Mouse (Mus musculus): ENCODE measurements around the gene Clasp1. TPM values are rescaled to one million over a fixed set of nuclear protein-coding genes. Genes with fewer than 3 reads are reported as not detected.

Gene Clasp1
- total RNA-seq (2022): 10 to 100 TPM; 43.2 to 66.6 (median 54.4) TPM

- peak; percentile 93 for DNase-seq
These were observed at the start of gene Clasp1 for GRCm38 (mm10) chr1:118388757-118389453. Gene Clasp1 (plus strand): TSS chr1:118389058.

- DNase-seq: no peak
These were observed 45.0 kb upstream of the Clasp1 start for GRCm38 (mm10) chr1:118343649-118344435.

- DNase-seq: no peak
These were observed 38.9 kb upstream of the Clasp1 start for GRCm38 (mm10) chr1:118349922-118350321.

GRCm38 (mm10) chr1:118359071-118359761 lies 29.6 kb upstream of the Clasp1 start:
- no peak for DNase-seq

- DNase-seq: no peak
These were observed 20.9 kb upstream of the Clasp1 start for GRCm38 (mm10) chr1:118367970-118368369.

- DNase-seq: peak; percentile 20
These were observed 20.0 kb upstream of the Clasp1 start for GRCm38 (mm10) chr1:118368721-118369461.

GRCm38 (mm10) chr1:118377784-118378183 lies 11.1 kb upstream of the Clasp1 start:
- DNase-seq: no peak

- DNase-seq: no peak
These were observed 8.6 kb upstream of the Clasp1 start for GRCm38 (mm10) chr1:118380105-118380786.

GRCm38 (mm10) chr1:118388127-118388756 lies 616 bp upstream of the Clasp1 start:
- peak; percentile 54 for DNase-seq

- DNase-seq: peak; percentile 62
These were observed 802 bp downstream of the Clasp1 start for GRCm38 (mm10) chr1:118389454-118390265.

- no peak for DNase-seq
These were observed 1.4 kb downstream of the Clasp1 start for GRCm38 (mm10) chr1:118390266-118390660.

GRCm38 (mm10) chr1:118390871-118391387 lies 2.1 kb downstream of the Clasp1 start:
- no peak for DNase-seq

GRCm38 (mm10) chr1:118392246-118392645 lies 3.4 kb downstream of the Clasp1 start:
- no peak for DNase-seq

- no peak for DNase-seq
These were observed 5.1 kb downstream of the Clasp1 start for GRCm38 (mm10) chr1:118393916-118394315.

- DNase-seq: no peak
These were observed 9.0 kb downstream of the Clasp1 start for GRCm38 (mm10) chr1:118397866-118398265.

- DNase-seq: no peak
These were observed 9.7 kb downstream of the Clasp1 start for GRCm38 (mm10) chr1:118398567-118398966.

GRCm38 (mm10) chr1:118399625-118400310 lies 10.9 kb downstream of the Clasp1 start:
- DNase-seq: no peak

- no peak for DNase-seq
These were observed 13.1 kb downstream of the Clasp1 start for GRCm38 (mm10) chr1:118401991-118402390.

GRCm38 (mm10) chr1:118402556-118402955 lies 13.7 kb downstream of the Clasp1 start:
- no peak for DNase-seq

- DNase-seq: no peak
These were observed 14.1 kb downstream of the Clasp1 start for GRCm38 (mm10) chr1:118402966-118403365.

All from adrenal gland, adult 8-10 months (tissue).